Mouse (Mus musculus): Measurements from ENCODE around the gene Sptbn4. TPM values are rescaled to one million over a fixed set of nuclear protein-coding genes. Genes with fewer than 3 reads are reported as not detected.

Gene Sptbn4
- polyA plus RNA-seq, 1 experiment from 2014 or later, result 0.57 TPM

DNA sequence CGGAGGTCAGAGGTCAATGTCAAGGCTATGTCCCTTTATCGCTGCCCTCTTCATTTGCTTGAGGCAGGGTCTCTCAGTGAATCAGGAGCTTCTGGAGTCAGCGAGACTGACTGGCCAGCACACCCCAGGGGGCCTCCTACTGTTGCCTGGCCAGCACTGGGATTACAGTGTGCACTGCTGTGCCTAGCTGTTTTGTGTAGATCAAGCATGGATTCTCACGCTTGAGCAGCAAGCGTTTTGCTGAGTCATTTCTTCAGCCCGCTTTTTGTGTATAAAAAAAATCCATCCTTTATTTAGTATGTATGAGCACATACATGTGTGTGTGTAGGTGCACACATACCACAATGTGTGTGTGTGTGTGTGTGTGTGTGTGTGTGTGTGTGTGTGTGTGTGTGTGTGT lies 58.3 kb downstream of the Sptbn4 start:
- H3K9ac ChIP-seq (ENCODE audit: low read depth, low read length), result no peak overlapping the region
- ATAC-seq (ENCODE audit: low FRiP score), result no peak
- DNase-seq (ENCODE audit: low spot score), result no peak
- H3K4me3 ChIP-seq (ENCODE audit: low read depth, low read length), result no peak overlapping the region
- no peaks in the 10 kb centered on the region for H3K36me3 ChIP-seq (ENCODE audit: control insufficient read depth, insufficient read depth, low read length)
- WGBS, result 64% methylated on average over 6 of the region's 6 CpGs
- H3K9me3 ChIP-seq (ENCODE audit: control insufficient read depth, low read length), result no peaks in the 10 kb centered on the region
- H3K27ac ChIP-seq (ENCODE audit: low read depth, low read length), result no peak overlapping the region
- no peaks in the 10 kb centered on the region for H3K4me1 ChIP-seq (replicated peaks; ENCODE audit: control insufficient read depth, insufficient read depth, low read length)
- no peak overlapping the region for H3K4me2 ChIP-seq (replicated peaks; ENCODE audit: low read depth, low read length)
- peaks cover 18% of the 10 kb centered on the region for H3K27me3 ChIP-seq (ENCODE audit: control insufficient read depth, insufficient read depth, low read length)

DNA sequence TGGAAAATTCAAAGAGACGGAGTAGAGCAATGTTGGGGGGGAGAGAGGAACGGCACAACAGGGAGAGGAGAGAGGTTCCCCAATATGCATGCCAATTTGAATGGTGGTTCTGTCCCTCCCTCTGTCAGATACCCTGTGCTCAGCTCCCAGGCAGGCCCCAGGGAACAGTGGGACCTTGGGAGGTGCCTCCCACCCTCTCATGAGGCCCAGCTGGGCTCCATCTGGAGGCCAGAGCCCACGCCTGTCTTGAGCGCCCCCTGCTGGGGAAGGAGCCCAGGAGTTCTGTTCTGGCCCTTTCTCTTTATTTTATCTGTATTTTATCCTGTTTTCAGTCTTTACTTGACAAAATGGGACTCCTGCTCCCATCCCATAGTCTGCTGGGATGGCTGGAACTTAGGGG lies 62.8 kb downstream of the Sptbn4 start:
- WGBS, result 33% methylated on average over 4 of the region's 4 CpGs
- no peak for ATAC-seq (ENCODE audit: low FRiP score)

DNA sequence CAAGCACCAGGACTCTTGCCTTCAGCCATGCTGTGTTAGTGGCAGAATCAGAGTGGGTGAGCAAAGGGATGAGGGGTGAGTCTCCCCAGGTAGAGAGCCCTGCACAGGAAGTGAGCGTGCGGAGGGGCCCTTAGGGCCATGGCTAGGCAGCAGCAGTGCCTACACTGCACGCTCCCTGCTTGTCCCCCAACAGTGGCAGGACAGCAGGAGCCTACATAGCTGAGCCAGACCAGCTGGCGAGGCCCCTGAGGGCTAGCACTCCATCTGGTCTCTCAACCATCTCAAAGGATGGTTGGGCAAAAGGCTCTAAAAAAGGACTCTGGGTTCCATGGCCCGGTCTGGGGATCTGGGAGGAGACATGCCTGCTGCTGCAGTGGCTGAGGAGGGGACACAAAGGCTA lies 63.4 kb downstream of the Sptbn4 start:
- Histone ChIP-seq H3K9ac (ENCODE audit: low read depth, low read length) (no peak overlapping the region), H3K4me2 (replicated peaks; ENCODE audit: low read depth, low read length) (no peak overlapping the region), H3K9me3 (ENCODE audit: control insufficient read depth, low read length) (no peaks in the 10 kb centered on the region), H3K27me3 (ENCODE audit: control insufficient read depth, insufficient read depth, low read length) (no peaks in the 10 kb centered on the region), H3K27ac (ENCODE audit: low read depth, low read length) (no peak overlapping the region), H3K4me3 (ENCODE audit: low read depth, low read length) (no peak overlapping the region), H3K4me1 (replicated peaks; ENCODE audit: control insufficient read depth, insufficient read depth, low read length) (no peaks in the 10 kb centered on the region), H3K36me3 (ENCODE audit: control insufficient read depth, insufficient read depth, low read length) (no peaks in the 10 kb centered on the region)
- 64% methylated on average over 5 of the region's 5 CpGs for WGBS
- ATAC-seq (ENCODE audit: low FRiP score) (no peak), DNase-seq (ENCODE audit: low spot score) (no peak)

More for the DNA sequence above, 62.8 kb downstream of the Sptbn4 start:
- H3K4me1 ChIP-seq (replicated peaks; ENCODE audit: control insufficient read depth, insufficient read depth, low read length), result no peaks in the 10 kb centered on the region
- H3K9ac ChIP-seq (ENCODE audit: low read depth, low read length), result no peak overlapping the region
- no peaks in the 10 kb centered on the region for H3K27me3 ChIP-seq (ENCODE audit: control insufficient read depth, insufficient read depth, low read length)
- H3K4me3 ChIP-seq (ENCODE audit: low read depth, low read length), result no peak overlapping the region
- DNase-seq (ENCODE audit: low spot score), result peak; percentile 81
- H3K36me3 ChIP-seq (ENCODE audit: control insufficient read depth, insufficient read depth, low read length), result no peaks in the 10 kb centered on the region
- H3K4me2 ChIP-seq (replicated peaks; ENCODE audit: low read depth, low read length), result no peak overlapping the region
- no peaks in the 10 kb centered on the region for H3K9me3 ChIP-seq (ENCODE audit: control insufficient read depth, low read length)
- no peak overlapping the region for H3K27ac ChIP-seq (ENCODE audit: low read depth, low read length)

DNA sequence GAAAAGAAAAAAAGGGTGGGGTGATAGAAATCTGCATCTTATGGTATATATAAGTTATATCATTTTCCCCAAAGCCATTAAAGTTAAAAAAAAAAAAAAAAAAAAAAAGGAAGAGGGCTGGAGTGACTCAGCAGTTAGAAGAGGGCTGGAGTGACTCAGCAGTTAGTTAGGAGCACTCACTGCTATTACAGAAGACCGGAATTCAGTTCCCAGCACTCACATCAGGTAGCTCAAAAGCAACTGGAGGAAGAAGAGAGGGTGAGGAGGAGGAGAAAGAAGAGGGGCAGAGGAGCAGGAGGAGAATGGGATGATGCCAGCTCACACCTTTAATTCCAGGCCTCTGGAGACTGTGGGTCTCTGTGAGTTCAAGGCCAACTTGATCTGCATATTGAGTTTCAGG lies 64.3 kb downstream of the Sptbn4 start:
- Histone ChIP-seq H3K4me1 (replicated peaks; ENCODE audit: control insufficient read depth, insufficient read depth, low read length) (no peaks in the 10 kb centered on the region), H3K4me3 (ENCODE audit: low read depth, low read length) (no peak overlapping the region), H3K27me3 (ENCODE audit: control insufficient read depth, insufficient read depth, low read length) (no peaks in the 10 kb centered on the region), H3K9me3 (ENCODE audit: control insufficient read depth, low read length) (no peaks in the 10 kb centered on the region), H3K4me2 (replicated peaks; ENCODE audit: low read depth, low read length) (no peak overlapping the region), H3K27ac (ENCODE audit: low read depth, low read length) (no peak overlapping the region), H3K9ac (ENCODE audit: low read depth, low read length) (no peak overlapping the region), H3K36me3 (ENCODE audit: control insufficient read depth, insufficient read depth, low read length) (no peaks in the 10 kb centered on the region)
- ATAC-seq (ENCODE audit: low FRiP score), result no peak
- DNase-seq (ENCODE audit: low spot score), result no peak
- 71% methylated on average over 1 of the region's 1 CpGs for WGBS

DNA sequence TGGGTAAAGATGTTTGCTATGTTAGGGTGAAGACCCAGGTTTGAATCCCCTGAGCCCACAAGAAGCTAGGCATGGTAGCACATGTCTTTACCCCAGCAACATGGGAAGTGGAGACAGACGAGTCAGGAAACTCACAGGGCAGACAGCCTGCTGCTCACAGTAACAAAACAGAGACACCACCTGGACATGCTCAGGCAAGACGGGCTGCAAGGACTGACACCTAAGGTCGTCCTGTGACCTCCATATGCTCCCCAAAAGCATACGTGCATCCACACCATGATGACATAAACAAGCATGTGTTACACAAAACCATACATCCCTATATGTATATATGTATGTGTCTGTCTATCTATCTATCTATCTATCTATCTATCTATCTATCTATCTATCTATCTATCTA lies 65.9 kb downstream of the Sptbn4 start:
- no peaks in the 10 kb centered on the region for H3K4me1 ChIP-seq (replicated peaks; ENCODE audit: control insufficient read depth, insufficient read depth, low read length)
- H3K9ac ChIP-seq (ENCODE audit: low read depth, low read length), result no peak overlapping the region
- DNase-seq (ENCODE audit: low spot score) (no peak), ATAC-seq (ENCODE audit: low FRiP score) (no peak)
- H3K9me3 ChIP-seq (ENCODE audit: control insufficient read depth, low read length), result no peaks in the 10 kb centered on the region
- H3K4me2 ChIP-seq (replicated peaks; ENCODE audit: low read depth, low read length), result no peak overlapping the region
- H3K27me3 ChIP-seq (ENCODE audit: control insufficient read depth, insufficient read depth, low read length), result 0 out of 2 replicates have a peak, but pooled peaks cover 2% of the 10 kb centered on the region
- 67% methylated on average over 4 of the region's 4 CpGs for WGBS
- no peak overlapping the region for H3K4me3 ChIP-seq (ENCODE audit: low read depth, low read length)
- no peak overlapping the region for H3K27ac ChIP-seq (ENCODE audit: low read depth, low read length)
- no peaks in the 10 kb centered on the region for H3K36me3 ChIP-seq (ENCODE audit: control insufficient read depth, insufficient read depth, low read length)

DNA sequence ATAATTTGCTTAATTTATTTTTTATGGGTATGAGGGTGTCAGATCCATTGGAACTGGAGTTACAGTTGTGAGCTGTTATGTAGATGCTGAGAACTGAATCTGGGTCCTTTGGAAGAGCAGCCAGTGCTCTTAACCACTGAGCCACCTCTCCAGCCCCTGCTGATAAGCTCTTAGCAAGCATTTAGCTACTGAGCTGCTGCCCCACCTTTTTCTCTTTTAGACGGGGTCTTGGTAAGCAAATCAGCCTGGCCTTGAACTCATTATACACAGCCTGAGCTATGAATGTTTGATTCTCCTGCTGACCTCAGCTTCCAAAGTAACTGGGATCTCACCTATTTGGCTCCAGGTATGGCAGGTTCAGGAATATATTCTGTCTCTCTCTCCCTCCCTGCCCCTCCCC lies 66.5 kb downstream of the Sptbn4 start:
- H3K27me3 ChIP-seq (ENCODE audit: control insufficient read depth, insufficient read depth, low read length), result peaks cover 5% of the 10 kb centered on the region; the same call in 1 of the 2 replicates
- 48% methylated on average over 1 of the region's 1 CpGs for WGBS
- no peak for ATAC-seq (ENCODE audit: low FRiP score)

DNA sequence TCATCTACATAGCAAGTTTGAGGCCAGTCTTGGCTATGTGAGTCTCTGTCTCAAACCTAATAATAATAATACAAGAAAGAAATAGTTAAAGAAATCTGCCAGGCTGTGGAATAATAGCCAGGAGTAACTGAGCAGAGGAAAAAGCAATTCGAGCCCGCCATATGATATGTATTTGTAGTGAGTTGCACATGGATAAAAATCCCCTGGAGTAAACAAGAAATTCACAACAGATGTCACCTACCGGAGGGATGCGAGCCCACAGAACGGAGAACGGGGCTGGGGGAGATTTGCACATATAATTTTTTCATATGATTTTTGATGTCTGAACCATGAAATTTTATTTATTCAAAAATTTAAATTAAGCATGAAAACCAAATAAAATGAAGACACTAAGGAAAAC lies 67.7 kb downstream of the Sptbn4 start:
- H3K9ac ChIP-seq (ENCODE audit: low read depth, low read length), result no peak overlapping the region
- no peaks in the 10 kb centered on the region for H3K9me3 ChIP-seq (ENCODE audit: control insufficient read depth, low read length)
- 73% methylated on average over 6 of the region's 6 CpGs for WGBS
- H3K27ac ChIP-seq (ENCODE audit: low read depth, low read length), result no peak overlapping the region
- no peak for DNase-seq (ENCODE audit: low spot score)
- H3K4me1 ChIP-seq (replicated peaks; ENCODE audit: control insufficient read depth, insufficient read depth, low read length), result no peaks in the 10 kb centered on the region
- no peaks in the 10 kb centered on the region for H3K36me3 ChIP-seq (ENCODE audit: control insufficient read depth, insufficient read depth, low read length)
- H3K27me3 ChIP-seq (ENCODE audit: control insufficient read depth, insufficient read depth, low read length), result peaks cover 13% of the 10 kb centered on the region
- H3K4me3 ChIP-seq (ENCODE audit: low read depth, low read length), result no peak overlapping the region
- H3K4me2 ChIP-seq (replicated peaks; ENCODE audit: low read depth, low read length), result no peak overlapping the region
- no peak for ATAC-seq (ENCODE audit: low FRiP score)

More for the DNA sequence above, 66.5 kb downstream of the Sptbn4 start:
- Histone ChIP-seq H3K4me2 (replicated peaks; ENCODE audit: low read depth, low read length) (no peak overlapping the region), H3K4me1 (replicated peaks; ENCODE audit: control insufficient read depth, insufficient read depth, low read length) (no peaks in the 10 kb centered on the region), H3K4me3 (ENCODE audit: low read depth, low read length) (no peak overlapping the region), H3K36me3 (ENCODE audit: control insufficient read depth, insufficient read depth, low read length) (no peaks in the 10 kb centered on the region), H3K27ac (ENCODE audit: low read depth, low read length) (no peak overlapping the region), H3K9me3 (ENCODE audit: control insufficient read depth, low read length) (no peaks in the 10 kb centered on the region), H3K9ac (ENCODE audit: low read depth, low read length) (no peak overlapping the region)
- no peak for DNase-seq (ENCODE audit: low spot score)

DNA sequence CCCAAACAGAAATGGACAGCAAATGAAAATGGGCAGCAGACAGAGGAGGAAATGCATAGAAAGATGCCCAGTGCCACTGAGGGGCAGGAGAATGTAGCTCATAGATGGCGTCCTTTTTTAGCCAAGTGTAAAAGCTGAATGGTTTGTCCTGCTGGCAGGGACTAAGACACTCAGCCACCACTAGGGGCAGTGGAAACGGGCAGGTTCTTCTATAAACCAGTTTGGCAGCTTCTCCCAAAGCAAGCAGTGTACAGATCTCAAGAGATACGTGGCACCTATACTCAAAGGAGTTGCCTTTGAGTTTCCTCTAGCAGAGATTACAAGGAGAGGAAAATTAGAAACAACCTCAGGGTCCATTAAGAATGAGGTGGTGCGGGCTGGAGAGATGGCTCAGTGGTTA lies 69.1 kb downstream of the Sptbn4 start:
- Histone ChIP-seq H3K27ac (ENCODE audit: low read depth, low read length) (no peak overlapping the region), H3K9ac (ENCODE audit: low read depth, low read length) (no peak overlapping the region), H3K36me3 (ENCODE audit: control insufficient read depth, insufficient read depth, low read length) (no peaks in the 10 kb centered on the region), H3K9me3 (ENCODE audit: control insufficient read depth, low read length) (no peaks in the 10 kb centered on the region), H3K4me2 (replicated peaks; ENCODE audit: low read depth, low read length) (no peak overlapping the region), H3K4me1 (replicated peaks; ENCODE audit: control insufficient read depth, insufficient read depth, low read length) (no peaks in the 10 kb centered on the region), H3K4me3 (ENCODE audit: low read depth, low read length) (no peak overlapping the region), H3K27me3 (ENCODE audit: control insufficient read depth, insufficient read depth, low read length) (peaks cover 25% of the 10 kb centered on the region)
- 21% methylated on average over 4 of the region's 4 CpGs for WGBS
- peak; percentile 49 for DNase-seq (ENCODE audit: low spot score)
- no peak for ATAC-seq (ENCODE audit: low FRiP score)

DNA sequence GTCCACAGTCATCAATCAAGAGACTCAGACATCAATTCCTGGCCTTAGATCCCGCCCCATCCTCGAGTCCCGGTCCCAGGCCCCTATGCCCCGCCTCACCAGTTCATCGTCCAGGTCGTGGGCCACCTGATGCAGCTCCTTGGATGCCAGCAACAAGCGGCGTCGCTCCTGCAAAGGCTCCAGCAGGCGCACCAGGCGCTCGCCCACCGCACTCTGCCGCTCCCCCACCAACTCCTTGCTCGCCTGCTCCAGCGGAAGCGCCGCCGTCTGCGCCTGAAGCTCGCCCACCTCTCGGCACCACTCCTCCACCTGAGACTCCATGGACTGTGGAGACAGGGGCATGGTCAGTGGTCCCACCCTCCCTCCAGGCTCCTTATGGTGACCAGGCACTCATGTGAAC lies 72.2 kb downstream of the Sptbn4 start:
- 0 out of 2 replicates have a peak overlapping the region, but pooled peaks have one; percentile 4 for H3K4me3 ChIP-seq (ENCODE audit: low read depth, low read length)
- H3K4me2 ChIP-seq (replicated peaks; ENCODE audit: low read depth, low read length), result 0 out of 2 replicates have a peak overlapping the region, but pooled peaks have one; percentile 17
- H3K27ac ChIP-seq (ENCODE audit: low read depth, low read length), result no peak overlapping the region
- DNase-seq (ENCODE audit: low spot score) (no peak), ATAC-seq (ENCODE audit: low FRiP score) (no peak)
- WGBS, result 2% methylated on average over 22 of the region's 22 CpGs
- H3K27me3 ChIP-seq (ENCODE audit: control insufficient read depth, insufficient read depth, low read length), result peaks cover 57% of the 10 kb centered on the region
- H3K4me1 ChIP-seq (replicated peaks; ENCODE audit: control insufficient read depth, insufficient read depth, low read length), result no peaks in the 10 kb centered on the region
- H3K36me3 ChIP-seq (ENCODE audit: control insufficient read depth, insufficient read depth, low read length), result no peaks in the 10 kb centered on the region
- H3K9me3 ChIP-seq (ENCODE audit: control insufficient read depth, low read length), result peaks cover 2% of the 10 kb centered on the region; the same call in 1 of the 2 replicates
- H3K9ac ChIP-seq (ENCODE audit: low read depth, low read length), result no peak overlapping the region
